Mouse (Mus musculus) gastrocnemius, postnatal 36 days (tissue): ENCODE results near the gene Gng2. TPM values are rescaled to one million over a fixed set of nuclear protein-coding genes. Genes with fewer than 3 reads are reported as not detected.
"Not testable (repeated sequence)": the region's sequence is repeated elsewhere in the genome, so short reads cannot be mapped to it uniquely, and the experiment has no call there.

Experiments
- DNase-seq, 2 experiments: peaks; one replicate each; pipeline ENCODE4 v3.0.0; 2022
- intact Hi-C: fragments of 180-260 bp; cut with DNase I; formaldehyde crosslinking; loops from one replicate; pipeline ENCODE4 v1.15.1; 2025
- total RNA-seq, 2 experiments: library from RNA; stranded (reverse); gene quantifications; 2 replicates each; pipeline ENCODE4 v1.2.3; 2021

Gene Gng2
- total RNA-seq, 2 experiments from 2014 or later: 2.3 to 4.1 TPM

DNA sequence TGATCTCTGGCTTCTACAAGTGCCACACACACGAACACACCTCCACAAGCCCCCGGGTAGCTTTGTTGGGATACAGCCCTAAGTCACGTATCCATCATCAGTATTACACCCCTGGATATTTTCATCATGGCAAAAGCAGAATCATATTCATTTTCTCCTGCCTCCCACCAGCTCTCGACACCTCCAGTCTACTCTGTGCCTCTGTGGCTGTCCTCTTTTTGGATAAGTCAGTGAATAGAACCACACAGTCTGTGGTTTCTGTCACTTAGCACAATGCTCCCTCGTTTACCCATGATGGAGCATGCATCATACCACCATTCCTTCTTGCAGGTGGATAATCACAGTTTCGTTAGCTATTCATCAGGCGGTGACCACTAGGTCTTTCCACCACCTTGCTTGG is 31.2 kb downstream of the Gng2 start:
- intact Hi-C loops: no loop called here
- no peak for DNase-seq

DNA sequence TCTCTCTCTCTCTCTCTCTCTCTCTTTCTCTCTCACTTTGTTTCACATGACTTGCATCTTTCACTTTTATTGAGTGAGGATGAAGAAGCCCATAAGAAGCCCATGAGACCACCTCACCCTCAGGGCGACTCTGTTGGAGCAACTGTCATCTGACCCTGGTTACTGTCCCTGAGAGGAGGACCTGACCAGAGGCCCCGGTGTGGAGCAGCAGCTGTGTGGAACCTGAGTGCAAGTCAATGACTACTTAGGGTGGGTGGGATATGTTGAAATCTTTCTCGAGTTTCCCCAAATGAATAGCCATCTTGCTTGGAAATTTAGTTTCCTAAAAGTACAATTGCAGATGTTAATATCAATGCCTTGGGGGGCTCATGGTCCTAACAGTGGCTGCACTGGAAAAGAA is 34.7 kb downstream of the Gng2 start:
- no peak for DNase-seq
- intact Hi-C loops: no loop called here

DNA sequence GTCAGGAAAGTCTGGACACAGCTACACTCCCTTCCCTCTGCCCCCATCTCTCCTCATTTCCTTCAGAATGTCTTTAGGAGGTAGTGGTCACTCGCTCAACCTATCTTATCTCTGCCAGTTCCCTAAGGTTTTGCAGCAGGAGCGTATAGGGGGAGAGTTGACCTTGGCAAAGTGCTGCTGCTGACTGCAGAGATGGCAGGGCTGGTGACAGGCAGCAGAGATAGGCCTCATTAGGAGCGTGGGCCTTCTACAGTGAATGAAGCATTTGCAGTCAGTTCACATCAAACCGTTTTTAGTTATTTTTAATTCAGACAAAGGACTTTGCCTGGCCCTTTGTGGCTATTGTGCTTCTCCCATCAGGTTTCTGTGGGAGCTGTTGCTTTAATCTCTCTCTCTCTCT is 35.1 kb downstream of the Gng2 start:
- intact Hi-C loops: no loop called here
- no peak for DNase-seq

DNA sequence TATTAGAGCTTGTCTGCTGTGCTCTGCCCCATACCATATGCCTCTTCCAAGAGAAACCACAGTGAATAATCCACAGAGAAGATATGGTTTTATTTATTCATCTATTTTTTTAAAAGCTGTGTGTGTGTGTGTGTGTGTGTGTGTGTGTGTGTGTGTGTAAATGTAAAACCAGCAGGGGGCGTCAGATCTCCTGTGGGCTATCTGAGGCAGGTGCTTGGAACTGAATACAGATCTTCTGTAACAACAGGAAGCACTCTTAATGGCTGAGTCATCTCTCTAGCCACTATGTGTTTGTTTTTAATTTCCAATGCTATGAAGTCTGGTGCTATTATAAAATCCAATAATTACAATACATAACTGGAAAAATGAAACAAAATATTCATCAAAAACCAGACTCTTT is 37.4 kb downstream of the Gng2 start:
- intact Hi-C loops: no loop called here
- DNase-seq: no peak

DNA sequence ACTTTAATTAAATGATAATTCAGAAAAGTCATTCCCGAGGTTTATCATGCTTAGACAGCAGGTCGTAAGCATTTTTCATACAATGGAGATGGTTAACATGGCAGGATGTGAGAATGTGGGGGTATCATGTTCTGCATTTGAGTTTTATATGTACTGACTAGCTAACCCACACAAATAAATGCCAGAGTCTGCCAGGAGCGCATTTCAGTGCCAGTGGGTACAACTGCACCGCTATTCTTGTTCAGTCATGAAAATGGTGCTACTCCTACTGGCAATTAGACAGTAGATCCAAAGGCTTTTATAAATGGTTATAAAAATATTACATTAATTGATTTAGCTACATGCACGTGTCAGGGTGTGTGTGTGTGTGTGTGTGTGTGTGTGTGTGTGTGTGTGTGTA is 38.9 kb downstream of the Gng2 start:
- intact Hi-C loops: no loop called here
- DNase-seq: no peak

DNA sequence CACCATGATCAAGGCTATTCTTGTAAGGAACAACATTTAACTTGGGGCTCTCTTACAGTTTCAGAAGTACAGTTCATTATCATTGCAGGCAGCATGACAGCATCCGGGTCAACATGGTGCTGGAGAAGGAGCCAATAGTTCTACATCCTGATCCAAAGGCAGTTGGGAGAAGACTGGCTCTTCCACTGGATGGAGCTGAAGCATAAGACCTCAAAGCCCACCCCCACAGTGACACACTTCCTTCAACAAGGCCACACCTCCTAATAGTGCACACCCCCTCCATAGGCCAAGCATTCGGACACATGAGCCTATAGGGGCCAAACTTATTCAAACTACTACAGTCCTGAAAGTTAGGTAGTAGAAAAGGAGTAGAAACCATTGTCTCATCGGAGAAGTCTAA is 42.3 kb downstream of the Gng2 start:
- intact Hi-C loops: no loop called here
- DNase-seq: no peak

DNA sequence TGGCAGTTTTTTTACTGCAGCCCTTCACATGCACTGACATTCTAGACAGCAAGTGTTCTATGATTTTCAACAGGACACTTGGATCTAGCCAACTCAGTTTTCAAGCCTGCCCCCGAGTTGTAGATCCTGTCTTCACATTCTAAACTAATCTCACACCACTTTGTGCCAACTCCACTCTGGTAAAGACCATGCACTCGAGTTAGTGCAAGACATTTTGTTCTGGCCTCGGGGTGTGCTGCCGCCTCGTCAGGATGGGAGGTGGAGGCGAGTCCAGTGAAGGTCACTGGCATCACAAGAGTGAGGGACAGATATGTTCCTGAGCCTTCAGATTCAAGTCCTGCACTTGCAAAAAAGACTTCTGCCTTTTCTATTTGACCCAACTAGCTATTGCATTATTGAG is 44.1 kb downstream of the Gng2 start:
- intact Hi-C loops: no loop called here
- DNase-seq: no peak

DNA sequence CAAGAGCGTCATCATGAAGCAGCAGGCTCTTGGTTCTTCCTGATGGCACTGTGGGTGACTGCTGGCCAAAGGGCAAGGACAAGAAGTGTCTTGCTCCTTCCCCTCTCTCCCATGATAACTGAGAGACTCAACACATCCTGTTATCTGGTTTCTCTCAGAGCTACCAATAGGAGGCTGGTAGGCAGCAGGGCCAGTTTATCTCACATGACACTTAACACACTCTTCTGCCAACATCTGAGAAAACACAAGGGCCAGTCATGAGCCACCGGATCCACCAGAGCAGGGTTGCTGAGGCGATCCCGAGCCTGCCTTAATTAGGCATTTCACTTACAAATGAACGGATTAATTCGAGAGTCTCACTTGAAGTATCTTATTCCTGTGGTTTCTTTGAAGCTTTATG is 49.5 kb downstream of the Gng2 start:
- DNase-seq: no peak
- intact Hi-C loops: no loop called here

DNA sequence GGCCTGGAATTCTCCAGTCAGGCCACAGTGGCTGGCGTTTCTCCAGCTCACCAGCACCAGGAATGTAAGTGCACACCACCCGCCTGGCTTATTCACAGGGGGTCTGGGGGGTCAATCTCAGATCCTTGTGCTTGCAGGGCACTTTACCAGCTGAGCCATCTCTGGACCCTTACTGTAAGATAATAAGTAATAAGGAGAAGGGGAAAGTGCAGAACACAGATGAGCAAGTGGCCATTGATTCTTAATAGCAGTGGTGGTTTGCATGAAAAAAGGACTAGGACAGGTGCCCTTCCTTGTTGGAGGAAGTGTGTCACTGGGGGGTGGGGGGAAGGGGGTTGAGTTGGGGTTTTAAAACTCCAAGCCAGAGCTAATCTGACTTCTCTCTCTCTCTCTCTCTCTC is 50.3 kb downstream of the Gng2 start:
- intact Hi-C loops: no loop called here
- no peak for DNase-seq

DNA sequence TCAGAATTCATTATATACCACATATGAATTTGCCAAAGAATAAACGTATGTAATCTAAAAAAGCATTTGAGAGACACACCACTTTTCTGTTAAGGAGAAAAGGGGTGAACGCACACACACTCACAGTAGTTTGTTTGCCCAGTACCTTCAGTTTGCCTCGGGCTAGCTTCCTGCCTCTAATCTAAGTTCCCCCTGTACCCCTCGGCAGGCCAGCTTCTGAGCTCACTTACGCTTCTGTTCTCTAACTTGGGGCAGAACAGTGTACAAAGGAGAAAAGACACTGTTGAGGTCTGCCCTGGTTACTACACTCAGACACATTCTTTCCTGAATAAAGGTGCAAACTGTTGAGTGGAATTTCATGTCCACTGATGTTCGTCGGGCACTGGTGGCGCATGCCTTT is 51.1 kb downstream of the Gng2 start:
- DNase-seq: no peak
- intact Hi-C loops: no loop called here

DNA sequence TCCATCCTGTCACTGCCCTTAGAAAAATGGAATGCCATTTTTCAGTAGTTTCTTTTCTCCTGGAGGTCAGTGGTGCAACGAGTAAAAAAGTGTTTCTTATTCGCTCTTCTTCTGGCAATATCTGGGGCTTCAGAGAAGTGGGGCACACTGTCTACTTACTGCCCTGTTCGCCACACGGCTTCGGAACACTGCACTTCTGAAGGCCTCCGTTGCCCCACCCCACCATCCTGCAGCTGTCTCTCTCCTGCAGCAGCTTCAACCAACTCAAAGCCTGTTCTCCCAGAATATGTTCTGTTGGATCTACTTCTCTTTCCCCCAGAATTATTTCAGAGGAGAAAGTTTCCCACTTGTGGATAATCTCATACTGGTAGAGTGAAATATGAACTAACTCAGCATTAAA is 52.3 kb downstream of the Gng2 start:
- no peak for DNase-seq
- intact Hi-C loops: no loop called here

DNA sequence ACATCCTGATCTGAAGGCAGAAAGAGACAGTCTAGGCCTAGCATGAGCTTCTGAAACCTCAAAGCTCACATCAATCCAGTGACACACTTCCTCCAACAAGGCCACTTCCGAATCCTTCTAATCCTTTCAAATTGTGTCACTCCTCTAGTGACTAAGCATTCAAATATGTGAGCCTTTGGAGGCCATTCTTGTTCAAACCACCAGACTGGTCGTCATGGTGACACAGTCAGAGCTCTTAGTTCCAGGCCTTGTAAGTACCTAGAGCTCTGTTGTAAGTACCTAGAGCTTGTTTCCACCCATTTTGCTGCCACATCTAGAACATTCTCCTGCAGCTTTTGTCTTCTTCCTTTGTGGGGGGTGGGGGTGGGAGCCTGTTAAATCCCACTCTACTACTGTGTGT is 53.3 kb downstream of the Gng2 start:
- no peak for DNase-seq
- intact Hi-C loops: no loop called here

DNA sequence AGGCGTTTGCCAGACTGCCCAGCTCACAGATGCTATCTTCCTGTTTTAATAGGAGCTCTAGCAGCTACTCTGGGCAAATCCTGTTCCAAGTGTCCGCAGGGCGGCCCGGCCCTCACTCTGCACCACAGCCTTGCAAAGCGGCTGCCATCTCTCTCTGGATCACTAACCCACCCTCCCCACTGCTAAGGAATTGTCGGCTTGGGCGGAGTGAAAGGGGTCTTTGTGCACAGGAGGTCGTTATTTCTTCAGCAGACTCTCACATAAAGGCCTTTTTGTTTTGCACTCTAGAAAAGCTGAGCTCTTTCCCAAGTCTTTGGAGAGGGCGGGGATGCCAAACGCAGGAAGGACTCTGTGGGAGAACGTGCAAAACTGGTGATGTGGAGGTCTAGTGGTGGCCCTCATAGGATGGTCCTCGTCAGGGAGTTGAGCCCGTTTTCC is 57.2 kb downstream of the Gng2 start:
- intact Hi-C loops: no loop called here
- DNase-seq: no peak

DNA sequence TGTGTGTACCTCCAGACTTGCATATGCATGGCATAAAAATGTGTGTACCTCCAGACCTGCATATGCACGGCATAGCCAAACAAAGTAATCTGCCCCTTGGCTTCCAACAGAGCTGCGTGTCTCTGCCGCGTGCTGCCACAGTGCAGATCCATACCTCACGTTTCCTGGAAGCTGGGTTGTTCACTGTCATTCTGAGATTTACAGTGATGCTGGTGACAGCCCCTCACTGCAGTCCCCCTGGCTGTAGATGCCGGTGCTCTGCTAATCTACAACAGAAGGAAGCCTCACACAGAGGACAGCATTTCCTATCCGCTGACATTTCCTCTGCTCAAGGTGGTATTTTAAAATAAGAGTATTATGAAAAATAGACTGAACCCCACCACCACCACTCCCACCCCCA is 57.6 kb downstream of the Gng2 start:
- intact Hi-C loops: no loop called here
- DNase-seq: no peak

DNA sequence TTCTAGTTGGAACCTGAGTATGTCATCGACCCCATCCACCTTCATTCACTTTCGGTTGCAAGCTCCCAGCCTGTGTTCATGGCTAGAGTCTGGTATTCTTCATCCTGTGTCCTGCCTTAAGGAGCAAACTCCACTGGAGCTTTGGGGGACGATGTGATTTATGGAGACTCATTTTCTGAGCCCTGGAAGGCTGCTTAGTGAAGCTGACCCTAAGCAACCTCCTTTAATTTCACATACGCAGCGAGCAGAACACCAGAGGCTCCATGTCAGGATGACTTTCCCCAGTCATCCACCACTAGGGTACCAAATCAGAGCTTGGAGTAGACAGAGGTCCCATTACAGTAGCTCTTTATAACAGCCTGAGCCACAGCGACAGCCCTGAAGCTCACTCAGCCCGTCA is 59.9 kb downstream of the Gng2 start:
- DNase-seq: no peak
- intact Hi-C loops: no loop called here

DNA sequence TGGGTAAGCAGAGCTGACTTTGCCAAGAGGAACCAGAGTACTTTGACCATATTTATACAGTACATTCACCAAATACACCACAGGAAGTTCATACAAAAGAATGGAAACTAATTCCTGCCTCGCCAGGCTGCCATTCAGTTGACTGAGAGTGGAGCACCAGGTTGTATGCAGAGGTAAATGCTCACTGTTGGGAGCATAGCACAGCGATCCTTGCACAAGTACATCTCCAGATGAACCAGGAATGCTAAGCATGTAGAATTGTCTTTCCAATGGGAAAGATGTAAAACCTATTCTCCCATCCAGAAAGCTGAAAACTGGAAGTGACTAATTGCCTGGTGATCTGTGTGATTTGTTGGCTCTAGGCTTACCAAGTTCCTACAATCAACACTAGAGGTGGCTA is 61.1 kb downstream of the Gng2 start:
- intact Hi-C loops: no loop called here
- no peak for DNase-seq

DNA sequence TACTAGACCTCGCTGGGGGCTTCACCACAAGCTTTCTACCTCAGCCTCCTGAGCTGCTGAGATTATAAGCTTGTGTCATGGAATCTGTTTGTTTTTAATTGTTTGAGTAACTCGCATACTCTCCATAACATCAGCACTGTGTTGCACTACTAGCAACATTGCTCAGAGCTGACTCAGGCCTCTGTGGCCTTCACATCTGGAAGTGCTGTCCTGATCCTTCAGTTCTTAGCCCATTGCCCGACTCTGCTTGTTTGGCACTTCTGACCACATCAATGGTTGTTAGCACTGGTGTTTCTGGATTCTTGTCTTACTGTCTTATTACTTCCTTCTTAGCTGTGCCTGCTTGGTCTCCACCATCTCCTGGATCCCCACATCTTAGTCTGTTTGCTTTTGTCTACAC is 64.5 kb downstream of the Gng2 start:
- DNase-seq: no peak
- intact Hi-C loops: no loop called here

DNA sequence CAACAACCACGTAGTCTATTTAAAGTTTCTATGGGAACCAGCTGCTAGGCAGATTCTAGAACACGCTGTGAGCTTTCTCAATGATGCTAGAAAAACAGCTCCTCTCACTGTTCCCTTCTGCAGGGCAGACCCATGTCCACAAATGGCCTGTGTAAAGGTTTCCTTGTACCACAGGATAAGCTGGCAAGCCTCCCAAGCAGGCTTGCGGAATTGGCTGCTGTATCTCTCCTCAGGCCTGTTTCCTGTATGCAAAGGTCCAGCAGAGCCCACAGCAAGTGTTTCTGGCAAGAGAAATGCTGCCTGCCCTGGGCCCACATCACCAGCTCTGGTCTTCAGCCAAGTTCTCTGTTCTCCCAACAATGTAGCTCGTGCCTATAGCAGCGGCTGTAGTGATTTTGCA is 71.8 kb downstream of the Gng2 start:
- peak in 1 of 2 experiments; percentile 8 for DNase-seq
- intact Hi-C loops: no loop called here

DNA sequence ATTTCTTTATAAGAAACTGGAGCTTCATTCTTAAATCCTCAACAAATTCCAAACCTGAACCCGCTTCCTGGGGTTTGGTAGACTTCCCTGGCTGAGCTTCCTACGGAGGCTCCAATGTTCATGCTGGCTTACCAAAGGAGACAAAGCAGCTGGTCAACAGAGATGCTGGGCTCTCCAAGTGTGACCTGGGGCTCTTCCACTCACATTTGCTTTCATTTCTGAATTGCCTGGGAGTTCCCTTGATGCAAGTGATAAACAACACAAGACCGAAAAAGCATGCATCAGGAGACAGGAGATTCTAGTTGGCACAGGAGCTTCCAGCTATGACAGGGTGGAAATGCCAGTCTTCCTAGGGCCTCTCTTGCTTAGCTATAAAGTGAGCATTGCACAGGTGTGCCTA is 72.6 kb downstream of the Gng2 start:
- intact Hi-C loops: no loop called here
- no peak for DNase-seq

DNA sequence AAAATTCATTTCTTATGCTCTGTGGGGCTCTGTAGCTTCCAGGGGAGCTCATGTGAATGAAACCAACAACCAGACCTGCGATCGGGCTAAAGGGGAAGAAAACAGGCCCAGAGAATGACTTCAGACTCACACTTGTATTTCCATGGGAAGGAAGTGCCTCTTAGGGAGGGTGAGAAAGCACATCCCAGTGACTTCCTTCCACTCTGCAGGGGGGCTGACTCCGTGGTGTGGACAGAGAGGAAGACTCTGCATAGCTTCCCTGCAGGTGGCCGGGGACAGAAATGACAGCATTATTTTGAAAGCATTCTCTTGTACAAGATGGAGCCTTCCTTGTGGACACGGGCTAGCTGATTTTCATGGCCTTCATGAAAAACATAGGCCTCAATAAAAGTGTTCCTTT is 73.4 kb downstream of the Gng2 start:
- intact Hi-C loops: no loop called here
- DNase-seq: no peak

DNA sequence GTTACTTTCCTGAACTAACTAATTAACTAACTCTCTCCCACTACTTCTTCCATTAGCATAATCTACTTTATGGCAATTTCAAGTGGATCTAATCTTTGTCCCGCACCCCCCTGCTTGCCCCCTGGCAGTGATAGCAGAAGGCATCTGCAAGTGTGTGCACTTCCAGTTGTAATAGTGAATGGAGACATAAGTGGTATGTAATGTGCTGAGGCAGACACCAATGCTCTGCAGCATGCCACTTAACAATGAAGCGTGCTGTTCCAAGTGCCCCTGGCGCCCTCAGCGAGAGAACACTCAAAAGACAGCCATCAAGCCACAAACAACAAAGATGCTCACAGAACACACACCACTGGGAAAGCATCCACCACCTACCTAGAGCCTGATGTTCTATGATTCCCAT is 76.9 kb downstream of the Gng2 start:
- intact Hi-C loops: no loop called here
- no peak for DNase-seq

DNA sequence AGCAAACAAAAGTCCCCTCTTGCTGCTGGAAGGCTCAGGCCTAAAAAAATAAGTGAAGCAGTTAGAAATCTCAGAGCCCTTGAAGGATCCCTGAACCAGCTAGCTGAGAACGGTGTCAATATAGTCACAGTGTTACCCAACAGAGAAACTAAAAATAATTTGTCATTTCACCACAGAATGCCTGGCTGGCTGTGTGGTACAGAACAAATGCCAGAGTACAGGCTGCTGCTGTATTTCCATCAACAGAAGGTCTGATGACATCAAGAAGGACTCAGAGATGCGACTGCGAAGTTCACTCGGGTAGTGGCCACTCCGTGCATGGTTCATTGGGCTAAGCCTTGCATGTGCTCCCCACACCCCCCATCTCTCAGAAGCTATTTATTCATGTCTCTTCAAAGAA is 89.9 kb downstream of the Gng2 start:
- no peak for DNase-seq
- intact Hi-C loops: no loop called here

DNA sequence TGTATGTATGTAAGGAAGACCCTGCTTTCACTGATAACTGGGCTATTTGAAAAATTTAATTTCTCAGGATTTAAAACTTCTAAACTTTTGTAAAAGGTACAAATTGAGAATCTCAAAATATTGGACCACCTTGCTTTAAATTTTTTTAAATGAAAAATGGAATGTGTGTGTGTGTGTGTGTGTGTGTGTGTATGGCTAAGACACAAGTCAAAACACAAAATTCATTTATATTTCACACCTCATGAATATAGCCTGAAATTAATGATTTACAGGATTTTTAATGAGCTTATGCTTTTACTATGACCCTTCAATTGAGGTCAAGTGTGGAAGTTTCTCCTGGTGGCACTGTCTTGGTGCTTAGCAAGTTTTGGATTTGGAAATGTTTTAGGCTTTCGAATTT is 93.0 kb downstream of the Gng2 start:
- intact Hi-C loops: not testable (repeated sequence)

More for the DNA sequence above, 93.0 kb downstream of the Gng2 start:
- not testable (repeated sequence) for DNase-seq
